Mouse (Mus musculus) cerebellum, adult 11 months (tissue): ENCODE data around the gene Gm28042.

Source experiments
- DNase-seq: peaks from one replicate; pipeline ENCODE4 v3.0.0; 2022

Gene Gm28042

GRCm38 (mm10) chr2:120026984-120027949 lies at the start of gene Gm28042, which contains the start of gene Jmjd7:
Gene Gm28042 (plus strand): TSS chr2:120027493.
Gene Jmjd7 (plus strand): TSS chr2:120027483.
- DNase-seq = peak; percentile 84

- DNase-seq = no peak
Measured at GRCm38 (mm10) chr2:119980343-119980986, 46.8 kb upstream of the Gm28042 start.

- DNase-seq = no peak
Measured at GRCm38 (mm10) chr2:119981631-119982030, 45.7 kb upstream of the Gm28042 start.

- no peak for DNase-seq
Measured at GRCm38 (mm10) chr2:119985871-119986270, 41.4 kb upstream of the Gm28042 start.

- DNase-seq = no peak
Measured at GRCm38 (mm10) chr2:119986369-119986768, 40.9 kb upstream of the Gm28042 start.

GRCm38 (mm10) chr2:119987441-119987840 lies 39.9 kb upstream of the Gm28042 start:
- DNase-seq = no peak

- DNase-seq = no peak
Measured at GRCm38 (mm10) chr2:119988952-119989351, 38.3 kb upstream of the Gm28042 start.

GRCm38 (mm10) chr2:119990881-119991280 lies 36.4 kb upstream of the Gm28042 start:
- no peak for DNase-seq

- DNase-seq = no peak
Measured at GRCm38 (mm10) chr2:119992349-119992748, 34.9 kb upstream of the Gm28042 start.

- no peak for DNase-seq
Measured at GRCm38 (mm10) chr2:119993515-119993914, 33.8 kb upstream of the Gm28042 start.

GRCm38 (mm10) chr2:119994839-119995238 lies 32.5 kb upstream of the Gm28042 start:
- no peak for DNase-seq

- DNase-seq = no peak
Measured at GRCm38 (mm10) chr2:119995391-119996281, 31.7 kb upstream of the Gm28042 start.

GRCm38 (mm10) chr2:119997354-119997753 lies 29.9 kb upstream of the Gm28042 start:
- no peak for DNase-seq

- DNase-seq = no peak
Measured at GRCm38 (mm10) chr2:119999731-120000130, 27.6 kb upstream of the Gm28042 start.

GRCm38 (mm10) chr2:120000882-120001584 lies 26.3 kb upstream of the Gm28042 start:
- no peak for DNase-seq

GRCm38 (mm10) chr2:120001956-120002355 lies 25.3 kb upstream of the Gm28042 start:
- no peak for DNase-seq

- DNase-seq = no peak
Measured at GRCm38 (mm10) chr2:120003970-120004369, 23.3 kb upstream of the Gm28042 start.

- no peak for DNase-seq
Measured at GRCm38 (mm10) chr2:120006696-120007095, 20.6 kb upstream of the Gm28042 start.

GRCm38 (mm10) chr2:120007680-120008210 lies 19.5 kb upstream of the Gm28042 start:
- DNase-seq = no peak

- DNase-seq = no peak
Measured at GRCm38 (mm10) chr2:120008672-120009071, 18.6 kb upstream of the Gm28042 start.

- DNase-seq = peak; percentile 44
Measured at GRCm38 (mm10) chr2:120011462-120012200, 15.7 kb upstream of the Gm28042 start.
